Mouse (Mus musculus) CH12.LX (cell line): Measurements from ENCODE around the gene Kctd7. TPM values are rescaled to one million over a fixed set of nuclear protein-coding genes. Genes with fewer than 3 reads are reported as not detected.

ENCODE experiments used
- DNase-seq: peaks from one replicate; pipeline ENCODE4 v3.0.0-alpha.2; 2013; ENCODE audit errors: extremely low read depth
- H3K27ac ChIP-seq: 2 replicates; pipeline ENCODE4 v1.5.1; 2012; ENCODE audit warnings: low read depth, mild to moderate bottlenecking, control low read depth, moderate library complexity; ENCODE audit not compliant: insufficient read depth
- H3K27me3 ChIP-seq: replicated peaks from 2 replicates; pipeline ENCODE3; 2012; ENCODE audit warnings: inconsistent platforms
- H3K36me3 ChIP-seq, 2 experiments: replicated peaks in 1 of 2; 2 replicates each; pipeline versions ENCODE3 to v1.6.1; 2012; ENCODE audit warnings: inconsistent platforms in 1 of 2, low read length in 1 of 2, mild to moderate bottlenecking in 1 of 2, mixed read lengths in 1 of 2, moderate library complexity in 1 of 2; ENCODE audit not compliant: control insufficient read depth in 1 of 2, insufficient read depth in 1 of 2
- H3K4me1 ChIP-seq, 2 experiments: 2 replicates each; pipeline ENCODE4 v1.6.1; 2012; ENCODE audit warnings: inconsistent platforms in 1 of 2, moderate library complexity in 1 of 2; ENCODE audit not compliant: insufficient read depth in 2 of 2, control insufficient read depth in 1 of 2
- H3K4me2 ChIP-seq: 2 replicates; pipeline ENCODE4 v1.6.1; 2012; ENCODE audit warnings: low read depth, mild to moderate bottlenecking, control low read depth; ENCODE audit not compliant: poor library complexity, insufficient read depth, severe bottlenecking
- H3K4me3 ChIP-seq, 3 experiments: fragments of 150-350 bp in 1 of 3; sonication (generic) in 1 of 3; replicated peaks in 1 of 3; 2 replicates each; pipeline versions ENCODE3 to v1.5.1; 2011 to 2012; ENCODE audit warnings: low read depth in 2 of 3, low read length in 2 of 3, mild to moderate bottlenecking in 2 of 3, moderate library complexity in 2 of 3, control low read depth in 1 of 3, improper control_type of control experiment in 1 of 3, inconsistent platforms in 1 of 3, mixed read lengths in 1 of 3; ENCODE audit not compliant: poor library complexity in 1 of 3
- H3K79me2 ChIP-seq: replicated peaks from 2 replicates; pipeline ENCODE4 v1.6.1; 2012; ENCODE audit warnings: mild to moderate bottlenecking, moderate library complexity; ENCODE audit not compliant: control insufficient read depth, poor library complexity, insufficient read depth, severe bottlenecking; ENCODE audit errors: extremely low read depth
- H3K9ac ChIP-seq: 2 replicates; pipeline ENCODE4 v1.6.1; 2012; ENCODE audit warnings: low read depth, mild to moderate bottlenecking, control low read depth, moderate library complexity; ENCODE audit not compliant: insufficient read depth
- H3K9me3 ChIP-seq: replicated peaks from 2 replicates; pipeline ENCODE3; 2012; ENCODE audit warnings: low read length, inconsistent platforms, mixed read lengths
- BHLHE40 ChIP-seq: IDR thresholded peaks from 2 replicates; pipeline ENCODE4 v1.6.1; 2011; ENCODE audit warnings: mild to moderate bottlenecking, low read depth, low read length, improper control_type of control experiment
- CTCF ChIP-seq, 2 experiments: IDR thresholded peaks in 1 of 2; conservative IDR thresholded peaks in 1 of 2; 2 replicates each; pipeline ENCODE4 v1.5.1; 2011 to 2012; ENCODE audit warnings: low read depth in 2 of 2, low read length in 2 of 2, improper control_type of control experiment in 1 of 2, inconsistent platforms in 1 of 2, mild to moderate bottlenecking in 1 of 2, moderate library complexity in 1 of 2
- E2F4 ChIP-seq: IDR thresholded peaks from 2 replicates; pipeline ENCODE4 v1.6.1; 2011; ENCODE audit warnings: low read depth, low read length, improper control_type of control experiment; ENCODE audit not compliant: insufficient replicate concordance
- ELF1 ChIP-seq: IDR thresholded peaks from 2 replicates; pipeline ENCODE4 v1.6.1; 2014; ENCODE audit warnings: low read depth, mild to moderate bottlenecking, inconsistent platforms, low read length, improper control_type of control experiment
- GABPA ChIP-seq: IDR thresholded peaks from 2 replicates; pipeline ENCODE4 v1.6.1; 2012; ENCODE audit warnings: low read depth, low read length, improper control_type of control experiment, inconsistent platforms; ENCODE audit not compliant: insufficient replicate concordance
- JUND ChIP-seq: conservative IDR thresholded peaks from 2 replicates; pipeline ENCODE4 v1.6.1; 2011; ENCODE audit warnings: low read depth, low read length, improper control_type of control experiment
- MAFK ChIP-seq: IDR thresholded peaks from 2 replicates; pipeline ENCODE4 v1.6.1; 2011; ENCODE audit warnings: low read length, improper control_type of control experiment; ENCODE audit not compliant: insufficient replicate concordance
- MAZ ChIP-seq: IDR thresholded peaks from 2 replicates; pipeline ENCODE4 v1.6.1; 2012; ENCODE audit warnings: low read depth, mild to moderate bottlenecking, inconsistent platforms, low read length, improper control_type of control experiment, moderate library complexity
- MEF2A ChIP-seq: IDR thresholded peaks from 2 replicates; pipeline ENCODE4 v1.6.1; 2014; ENCODE audit warnings: low read depth, mild to moderate bottlenecking, inconsistent platforms, low read length, improper control_type of control experiment, borderline replicate concordance
- MXI1 ChIP-seq: IDR thresholded peaks from 2 replicates; pipeline ENCODE4 v1.6.1; 2011; ENCODE audit warnings: mild to moderate bottlenecking, low read depth, low read length, improper control_type of control experiment
- MYC ChIP-seq: IDR thresholded peaks from 2 replicates; pipeline ENCODE4 v1.6.1; 2011; ENCODE audit warnings: low read depth, mild to moderate bottlenecking, improper control_type of control experiment, low read length
- NRF1 ChIP-seq: IDR thresholded peaks from 2 replicates; pipeline ENCODE4 v1.6.1; 2014; ENCODE audit warnings: low read depth, mild to moderate bottlenecking, inconsistent platforms, low read length, improper control_type of control experiment, moderate library complexity
- PAX5 ChIP-seq: IDR thresholded peaks from 2 replicates; pipeline ENCODE4 v1.6.1; 2012; ENCODE audit warnings: low read length, inconsistent platforms, mixed read lengths
- POLR2AphosphoS2 ChIP-seq: IDR thresholded peaks from 2 replicates; pipeline ENCODE4 v1.6.1; 2011; ENCODE audit warnings: low read depth, low read length, improper control_type of control experiment
- RCOR1 ChIP-seq: conservative IDR thresholded peaks from 2 replicates; pipeline ENCODE4 v1.6.1; 2012; ENCODE audit warnings: low read depth, mild to moderate bottlenecking, inconsistent platforms, low read length, improper control_type of control experiment
- TBP ChIP-seq: conservative IDR thresholded peaks from 2 replicates; pipeline ENCODE4 v1.6.1; 2011; ENCODE audit warnings: low read depth, low read length, improper control_type of control experiment
- UBTF ChIP-seq: IDR thresholded peaks from 2 replicates; pipeline ENCODE4 v1.6.1; 2012; ENCODE audit warnings: low read depth, mild to moderate bottlenecking, inconsistent platforms, low read length, improper control_type of control experiment, moderate library complexity
- USF1 ChIP-seq: IDR thresholded peaks from 2 replicates; pipeline ENCODE4 v1.6.1; 2014; ENCODE audit warnings: low read depth, mild to moderate bottlenecking, inconsistent platforms, low read length, improper control_type of control experiment
- ZKSCAN1 ChIP-seq: IDR thresholded peaks from 2 replicates; pipeline ENCODE4 v1.6.1; 2012; ENCODE audit warnings: low read depth, inconsistent platforms, low read length, improper control_type of control experiment, borderline replicate concordance
- ZMIZ1 ChIP-seq: IDR thresholded peaks from 2 replicates; pipeline ENCODE4 v1.6.1; 2012; ENCODE audit warnings: low read depth, mild to moderate bottlenecking, inconsistent platforms, low read length, improper control_type of control experiment
- dilution Hi-C: fragments of 300-500 bp; cut with MboI; formaldehyde crosslinking; loops from 2 replicates; pipeline ENCODE4 v1.14.3; 2020; ENCODE audit warnings: low sequenced_read_pairs; ENCODE audit not compliant: extremely low pct_unique_long_range_greater_than_20kb, extremely low pct_ligation_motif_present
- in situ Hi-C: fragments of 300-500 bp; cut with MboI; formaldehyde crosslinking; loops from 3 replicates; pipeline ENCODE4 v1.14.3; 2019; ENCODE audit warnings: low sequenced_read_pairs, low pct_ligation_motif_present, low pct_unique_long_range_greater_than_20kb, mixed read lengths
- polyA plus RNA-seq: library from polyadenylated mRNA; unstranded; fragments of >175 nt; gene quantifications from 2 replicates; pipeline ENCODE4 v1.2.1, GENCODE M21; 2012; ENCODE audit warnings: low read depth; ENCODE audit not compliant: insufficient read length
- total RNA-seq, 2 experiments: library from RNA; depleted of rRNA; stranded (reverse); fragments of 300-350 nt in 1 of 2; fragments of >200 nt in 1 of 2; gene quantifications; 2 replicates each; pipeline ENCODE4 v1.2.3; 2012 to 2014

The Kctd7 gene
- total and polyA plus RNA-seq, 3 experiments: 2.8 to 4.3 (median 3.3) TPM

- TF ChIP-seq ZMIZ1 (peak; percentile 75; the same call in 1 of the 2 replicates), MXI1 (peak; percentile 85), MAZ (peak; percentile 43; the same call in 1 of the 2 replicates), ELF1 (peak; percentile 92), MAFK (no peak), CTCF (conservative IDR thresholded peaks at IDR 0.05 in 1 of 2, IDR thresholded peaks at IDR 0.05 in 1 of 2; ENCODE audit: low read depth in 2 of 2, low read length in 2 of 2) (no peak), ZKSCAN1 (no peak), JUND (no peak), TBP (0 out of 2 replicates have a peak, but pooled peaks have one; percentile 48), BHLHE40 (peak; percentile 74), RCOR1 (peak; percentile 68), GABPA (no peak), PAX5 (no peak), USF1 (no peak; the same call in 1 of the 2 replicates), NRF1 (peak; percentile 69), POLR2AphosphoS2 (peak; percentile 65; the same call in 1 of the 2 replicates), MYC (0 out of 2 replicates have a peak, but pooled peaks have one; percentile 26)
- TF ChIP-seq, all 38 proteins: peak for 22
Observed at GRCm38 (mm10) chr5:130171423-130171954, 26.8 kb downstream of the Kctd7 start, which contains the start of gene Rabgef1 (continued).

DNA sequence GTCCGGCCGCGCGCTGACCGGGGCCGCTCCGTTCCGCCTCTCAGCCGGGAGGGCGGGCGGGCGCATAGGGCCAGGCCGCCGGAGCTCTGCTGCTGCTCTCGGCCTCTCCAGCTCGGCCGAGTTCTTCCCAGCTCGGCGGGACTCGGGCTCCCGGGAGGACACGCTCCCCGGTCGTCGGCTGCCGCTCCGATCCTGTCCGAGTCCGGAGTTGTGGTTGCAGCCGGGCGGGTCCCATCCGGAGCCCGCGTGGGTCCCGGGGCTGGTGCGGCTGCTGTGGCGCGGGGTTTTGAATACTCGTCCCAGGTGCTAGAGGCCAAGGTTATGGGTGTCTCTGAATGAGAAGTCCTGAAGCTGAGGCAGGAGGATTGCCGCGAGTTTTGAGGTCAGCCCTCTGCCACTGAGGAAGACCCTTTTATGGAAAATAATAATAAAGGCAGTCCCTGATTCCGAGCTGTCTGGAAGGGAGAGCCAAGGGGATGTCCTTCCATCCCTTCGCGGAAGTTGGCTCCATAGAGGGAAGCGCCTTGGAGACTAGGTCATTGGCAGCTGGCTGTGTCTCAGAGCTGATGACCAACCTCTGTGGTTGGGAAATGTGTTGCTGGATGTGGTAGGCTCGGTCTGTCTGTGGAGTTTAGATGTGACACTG is 27.4 kb downstream of the Kctd7 start:
- Histone ChIP-seq H3K4me1 (peaks cover 0 to 44% of the 10 kb centered on the region in 2 experiments; a peak in 2 of 4 replicates), H3K27ac (no peak overlapping the region), H3K4me3 (peak overlapping the region; percentile 85 to 97 (median 87)), H3K4me2 (peak overlapping the region; percentile 65), H3K9me3 (no peaks in the 10 kb centered on the region), H3K27me3 (no peaks in the 10 kb centered on the region), H3K79me2 (peaks cover 54% of the 10 kb centered on the region), H3K36me3 (peaks cover 0 to 4% of the 10 kb centered on the region in 2 experiments), H3K9ac (peak overlapping the region; percentile 89)
- peak; percentile 47 for DNase-seq
- TF ChIP-seq MEF2A (no peak), E2F4 (no peak), UBTF (peak; percentile 25; the same call in 1 of the 2 replicates)
- in situ Hi-C loops: no loop called here
- dilution Hi-C loops: no loop called here
